16 mouse cellular contexts compared by ENCODE assay signal in the genomic region with DNA sequence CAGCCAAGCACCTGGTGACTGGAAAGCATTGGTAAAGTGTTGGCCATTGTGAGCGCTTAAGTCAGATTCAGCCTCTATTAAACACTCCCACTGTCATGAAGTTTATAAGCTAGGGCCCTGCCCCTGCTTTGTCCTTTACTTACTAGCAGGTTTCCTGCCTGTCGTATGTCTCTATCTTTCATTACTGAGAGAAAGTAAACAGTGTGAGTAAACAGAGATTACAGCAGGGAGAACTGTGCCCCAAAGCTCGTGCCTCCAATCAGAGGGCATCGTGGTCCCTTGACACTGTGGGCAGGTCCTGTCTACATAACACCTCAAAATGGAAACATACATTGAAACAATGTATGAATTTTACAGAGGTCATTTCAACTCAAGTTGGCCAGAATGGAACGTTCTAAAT.
"Had no signal": no experiment of that assay in that cellular context is flagged by ENCODE, and none has a peak within 500 bp of the region (broad histone marks: within the 10 kb centered on the region; RNA-seq: fewer than 3 reads in every experiment).

No protein-coding gene starts in this region.

- ATAC-seq: hindbrain, postnatal 0 days; lung, postnatal 0 days; midbrain, embryonic 13.5 days had no signal

- H3K36me3 ChIP-seq: hindbrain, embryonic 13.5 days; limb, embryonic 12.5 days; liver, embryonic 13.5 days; midbrain, embryonic 13.5 days had no signal

- DNase-seq: kidney, adult 11 months; kidney, postnatal 10 days; kidney, postnatal 4 days; liver, embryonic 13.5 days; lung, adult 2 months; lung, postnatal 4 days; right cerebral cortex, postnatal 4 days; spleen, adult 18-20 months; thymus, postnatal 36 days had no signal

- H3K4me1 ChIP-seq: liver, embryonic 13.5 days; megakaryocyte, embryonic 14.5 days had no signal

- H3K9ac ChIP-seq: hindbrain, embryonic 13.5 days; limb, embryonic 12.5 days; liver, embryonic 13.5 days; midbrain, embryonic 13.5 days had no signal

- H3K27ac ChIP-seq: hindbrain, embryonic 13.5 days; hindbrain, postnatal 0 days; layer of hippocampus, adult 2 months; limb, embryonic 12.5 days; liver, embryonic 13.5 days; midbrain, embryonic 13.5 days had no signal

- H3K4me3 ChIP-seq: hindbrain, embryonic 13.5 days; layer of hippocampus, adult 2 months; limb, embryonic 12.5 days; liver, embryonic 13.5 days; megakaryocyte, embryonic 14.5 days; midbrain, embryonic 13.5 days had no signal

- H3K9me3 ChIP-seq: hindbrain, embryonic 13.5 days; limb, embryonic 12.5 days; liver, embryonic 13.5 days; midbrain, embryonic 13.5 days had no signal

- H3K4me2 ChIP-seq: hindbrain, embryonic 13.5 days; limb, embryonic 12.5 days; liver, embryonic 13.5 days; midbrain, embryonic 13.5 days had no signal

- H3K27me3 ChIP-seq: hindbrain, embryonic 13.5 days; limb, embryonic 12.5 days; liver, embryonic 13.5 days; megakaryocyte, embryonic 14.5 days; midbrain, embryonic 13.5 days had no signal
